Mouse (Mus musculus) embryo, embryonic 10 days (tissue): ENCODE data around the gene Atp6v0a4.

ENCODE experiments used
- DNase-seq: peaks from one replicate; pipeline ENCODE4 v3.0.0-alpha.2; 2015; ENCODE audit warnings: low spot score

Gene Atp6v0a4

GRCm38 (mm10) chr6:38124882-38125281 is 496 bp upstream of the Atp6v0a4 start:
- DNase-seq, result no peak

GRCm38 (mm10) chr6:38123471-38124206 is 747 bp downstream of the Atp6v0a4 start:
- no peak for DNase-seq

GRCm38 (mm10) chr6:38122791-38123190 is 1.6 kb downstream of the Atp6v0a4 start:
- no peak for DNase-seq

- no peak for DNase-seq
Observed at GRCm38 (mm10) chr6:38121843-38122242, 2.5 kb downstream of the Atp6v0a4 start.

GRCm38 (mm10) chr6:38120681-38121371 is 3.6 kb downstream of the Atp6v0a4 start:
- DNase-seq, result no peak

DNA sequence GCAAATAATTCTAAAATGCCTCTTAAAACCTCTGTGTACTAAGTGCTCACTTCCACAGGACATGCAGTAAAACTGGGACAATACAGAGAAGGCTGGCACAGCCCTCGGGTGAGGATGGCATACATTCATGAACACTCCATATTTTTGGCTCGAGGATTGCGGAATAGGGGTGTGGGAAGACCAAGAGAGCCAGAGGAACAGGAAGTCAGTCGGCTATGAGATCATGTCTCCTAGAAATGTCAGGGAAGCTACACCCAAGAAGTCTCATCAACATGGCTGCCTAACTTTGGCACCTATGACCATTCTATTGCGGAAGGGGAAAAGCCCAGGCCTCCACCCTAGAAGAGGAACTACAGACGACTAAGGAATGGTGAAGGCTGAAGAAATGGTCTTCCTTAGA is 6.0 kb downstream of the Atp6v0a4 start:
- DNase-seq, result no peak

GRCm38 (mm10) chr6:38116107-38116770 is 8.1 kb downstream of the Atp6v0a4 start:
- no peak for DNase-seq

- no peak for DNase-seq
Observed at GRCm38 (mm10) chr6:38110859-38111258, 13.5 kb downstream of the Atp6v0a4 start.

GRCm38 (mm10) chr6:38109871-38110270 is 14.5 kb downstream of the Atp6v0a4 start:
- DNase-seq, result no peak

GRCm38 (mm10) chr6:38109160-38109795 is 15.1 kb downstream of the Atp6v0a4 start, which contains the start of gene Tmem213:
Tmem213 (plus strand) TSS chr6:38109255.
- no peak for DNase-seq

- no peak for DNase-seq
Observed at GRCm38 (mm10) chr6:38108449-38108848, 15.9 kb downstream of the Atp6v0a4 start.

- DNase-seq, result no peak
Observed at GRCm38 (mm10) chr6:38105924-38106323, 18.5 kb downstream of the Atp6v0a4 start.

GRCm38 (mm10) chr6:38103775-38104174 is 20.6 kb downstream of the Atp6v0a4 start:
- DNase-seq, result no peak

GRCm38 (mm10) chr6:38102216-38102795 is 22.1 kb downstream of the Atp6v0a4 start:
- DNase-seq, result no peak

GRCm38 (mm10) chr6:38096961-38097370 is 27.4 kb downstream of the Atp6v0a4 start:
- DNase-seq, result no peak

GRCm38 (mm10) chr6:38094701-38095100 is 29.7 kb downstream of the Atp6v0a4 start:
- no peak for DNase-seq

GRCm38 (mm10) chr6:38092539-38092938 is 31.8 kb downstream of the Atp6v0a4 start:
- no peak for DNase-seq

GRCm38 (mm10) chr6:38087242-38088026 is 37.0 kb downstream of the Atp6v0a4 start:
- DNase-seq, result no peak

- no peak for DNase-seq
Observed at GRCm38 (mm10) chr6:38083204-38083603, 41.2 kb downstream of the Atp6v0a4 start.

GRCm38 (mm10) chr6:38081727-38082341 is 42.6 kb downstream of the Atp6v0a4 start:
- DNase-seq, result peak; percentile 21

DNA sequence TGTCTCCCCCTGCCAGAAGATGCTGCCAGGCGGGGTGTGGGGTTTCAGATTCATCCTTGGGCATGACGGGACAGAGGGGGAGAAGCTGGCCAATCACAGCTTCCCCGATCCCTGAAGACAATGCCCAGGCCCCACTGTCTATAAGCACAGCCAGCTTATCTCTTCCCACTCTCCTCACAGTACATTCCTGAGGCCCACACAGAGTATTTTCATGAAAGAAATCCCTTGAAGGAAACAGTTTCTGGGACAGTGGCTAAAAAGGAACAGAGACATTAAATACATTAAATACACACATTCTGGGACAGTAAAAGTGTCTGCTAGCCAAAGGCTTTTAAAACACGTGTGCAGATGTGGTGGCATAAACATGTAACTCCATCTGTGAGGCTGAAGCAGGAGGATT is 44.0 kb downstream of the Atp6v0a4 start:
- DNase-seq, result no peak
